Mouse (Mus musculus): ENCODE results near the gene Kdm2b.
A peak's percentile ranks its signal among the peaks of the same experiment; 100 is the strongest.

DNA sequence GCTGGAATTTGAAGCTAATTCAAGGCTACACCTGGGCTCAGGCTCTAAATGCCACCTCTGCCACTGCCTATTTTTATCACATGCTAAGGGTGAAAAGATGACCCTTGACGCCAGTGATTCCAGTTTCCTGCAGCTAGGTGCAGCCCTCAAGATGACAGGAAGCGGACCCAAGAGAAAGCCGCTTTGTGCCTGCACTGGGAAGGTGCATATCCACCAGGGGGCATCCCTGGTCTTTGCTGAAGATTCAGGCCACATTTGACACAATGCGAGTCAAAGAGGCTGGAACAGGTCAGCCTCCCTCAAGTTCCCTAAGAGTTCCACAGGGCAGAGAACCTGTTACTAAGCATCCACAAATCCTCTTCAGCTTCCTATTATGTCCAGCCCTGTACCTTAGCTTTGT lies 21.3 kb downstream of the Kdm2b start:
- peak; percentile 83; the same call in 1 of the 2 replicates for TF ChIP-seq CTCF (IDR thresholded peaks at IDR 0.05; ENCODE audit: extremely low read depth, insufficient read depth, insufficient read length, insufficient replicate concordance)
- no peak for TF ChIP-seq POLR2A (IDR thresholded peaks at IDR 0.05; ENCODE audit: low read depth, low read length)

Measured in spleen, adult 2 months (tissue).